Mouse (Mus musculus) heart, postnatal 25 days (tissue): ENCODE results near the gene Pycr2. TPM values are rescaled to one million over a fixed set of nuclear protein-coding genes. Genes with fewer than 3 reads are reported as not detected.
"Not testable (repeated sequence)": the region's sequence is repeated elsewhere in the genome, so short reads cannot be mapped to it uniquely, and the experiment has no call there.

ENCODE experiments used
- DNase-seq: peaks from one replicate; pipeline ENCODE4 v3.0.0; 2022; ENCODE audit warnings: low spot score
- intact Hi-C: fragments of 180-260 bp; cut with DNase I; formaldehyde crosslinking; loops from one replicate; pipeline ENCODE4 v1.15.1; 2025
- total RNA-seq, 2 experiments: library from RNA; stranded (reverse); gene quantifications; 2 replicates each; pipeline ENCODE4 v1.2.3; 2021

Gene Pycr2
- total RNA-seq, 2 experiments from 2014 or later: 13.0 to 13.8 TPM

- intact Hi-C loops, DNase-seq: not testable (repeated sequence)
Observed at GRCm38 (mm10) chr1:180937631-180938030, 33.5 kb downstream of the Pycr2 start.

- intact Hi-C loops, DNase-seq: not testable (repeated sequence)
Observed at GRCm38 (mm10) chr1:180938781-180939180, 34.7 kb downstream of the Pycr2 start.

DNA sequence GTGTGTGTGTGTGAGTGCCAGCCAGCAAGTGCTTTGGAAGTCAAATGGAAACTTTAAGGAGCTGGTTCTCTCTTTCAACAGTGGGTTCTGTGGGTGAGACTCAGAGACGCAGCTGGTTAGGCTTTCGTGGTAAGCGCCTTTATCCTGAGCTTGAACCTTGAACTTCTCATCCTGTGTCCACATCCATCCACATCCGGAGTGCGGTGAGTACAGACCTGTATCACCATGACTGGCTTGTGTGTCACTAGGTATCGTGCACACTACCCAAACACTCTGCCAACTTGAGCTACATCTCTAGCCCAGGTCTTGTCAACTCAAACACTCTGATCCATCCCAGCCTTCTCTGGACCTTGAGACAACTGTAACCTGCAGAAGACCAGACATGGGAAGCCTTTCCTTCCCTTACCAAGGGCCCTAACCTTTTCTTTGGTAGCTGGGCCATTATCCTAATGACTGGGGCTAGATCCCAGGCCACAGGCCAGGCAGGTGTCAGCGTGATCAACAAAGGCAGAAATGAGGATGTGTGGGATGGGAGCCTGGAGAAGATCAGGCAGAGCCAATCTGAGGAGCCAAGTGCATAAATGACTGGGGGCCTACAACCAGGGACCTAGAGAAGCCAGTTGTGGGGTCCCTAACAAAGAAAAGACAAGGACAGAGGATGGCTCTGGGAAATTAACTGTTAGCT, 36.8 kb downstream of the Pycr2 start:
- intact Hi-C loops: loop anchor here (2.0 kb wide), 1 partner anchor 38 kb away; no protein-coding TSS in a partner anchor
- DNase-seq: no peak

GRCm38 (mm10) chr1:180941726-180942125, 37.6 kb downstream of the Pycr2 start:
- DNase-seq: no peak
- intact Hi-C loops: loop anchor here (2.0 kb wide), 1 partner anchor 39 kb away; no protein-coding TSS in a partner anchor

- DNase-seq: peak; percentile 63
- intact Hi-C loops: no loop called here
Observed at GRCm38 (mm10) chr1:180942166-180943031, 38.3 kb downstream of the Pycr2 start, which contains the start of gene Tmem63a. TSS of gene Tmem63a (plus strand) at chr1:180942344.

DNA sequence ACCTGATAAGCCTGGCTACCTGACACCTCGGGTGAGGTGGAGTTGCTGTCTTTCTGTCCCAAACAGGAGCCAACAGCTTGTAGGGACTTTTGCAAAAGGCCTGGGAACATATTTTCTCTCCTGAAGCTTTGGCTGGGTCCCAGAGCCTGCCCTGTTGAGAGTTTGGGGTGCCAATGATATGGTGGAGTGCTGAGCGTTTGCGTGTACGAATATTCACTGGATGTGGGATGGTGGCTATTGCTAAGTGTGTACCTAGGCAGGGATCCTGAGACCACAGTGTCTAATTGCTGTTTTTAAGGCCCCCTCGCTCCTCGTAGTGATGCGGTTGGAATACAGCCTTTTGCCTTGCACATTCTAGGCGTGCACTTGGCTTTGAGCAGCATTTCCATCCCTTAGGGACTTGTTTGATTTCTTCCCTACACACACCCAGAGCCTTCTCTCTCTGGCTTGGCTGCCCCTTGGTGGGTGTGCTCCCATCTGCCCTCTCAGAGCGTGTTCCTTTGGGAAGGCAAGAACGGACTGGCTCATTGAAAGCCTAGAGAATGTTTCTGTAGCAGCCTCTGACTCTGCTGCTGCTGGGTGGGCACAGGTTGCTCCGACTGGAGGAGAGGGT, 39.0 kb downstream of the Pycr2 start:
- intact Hi-C loops: no loop called here
- no peak for DNase-seq

GRCm38 (mm10) chr1:180943896-180944295, 39.8 kb downstream of the Pycr2 start:
- intact Hi-C loops: no loop called here
- no peak for DNase-seq

DNA sequence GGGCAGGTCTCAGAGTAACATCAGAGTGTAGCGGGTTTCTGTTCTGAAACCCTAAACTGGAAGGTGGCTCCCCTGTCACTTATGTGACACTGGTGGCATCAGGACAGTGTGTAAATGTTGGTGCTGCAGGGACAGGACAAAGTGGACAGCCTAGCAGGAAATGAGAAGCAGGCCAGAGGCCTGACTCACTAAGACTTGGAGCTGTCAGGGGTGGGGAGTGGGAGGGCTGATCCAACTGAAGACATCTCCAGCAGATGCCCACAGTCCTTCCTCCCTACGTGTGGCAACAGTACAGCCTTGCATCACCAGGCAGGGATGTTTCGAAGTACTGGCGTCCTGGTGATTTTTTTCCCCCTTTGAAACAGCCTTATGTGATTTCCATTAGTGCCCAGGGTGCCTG, 40.5 kb downstream of the Pycr2 start:
- intact Hi-C loops: no loop called here
- peak; percentile 19 for DNase-seq

DNA sequence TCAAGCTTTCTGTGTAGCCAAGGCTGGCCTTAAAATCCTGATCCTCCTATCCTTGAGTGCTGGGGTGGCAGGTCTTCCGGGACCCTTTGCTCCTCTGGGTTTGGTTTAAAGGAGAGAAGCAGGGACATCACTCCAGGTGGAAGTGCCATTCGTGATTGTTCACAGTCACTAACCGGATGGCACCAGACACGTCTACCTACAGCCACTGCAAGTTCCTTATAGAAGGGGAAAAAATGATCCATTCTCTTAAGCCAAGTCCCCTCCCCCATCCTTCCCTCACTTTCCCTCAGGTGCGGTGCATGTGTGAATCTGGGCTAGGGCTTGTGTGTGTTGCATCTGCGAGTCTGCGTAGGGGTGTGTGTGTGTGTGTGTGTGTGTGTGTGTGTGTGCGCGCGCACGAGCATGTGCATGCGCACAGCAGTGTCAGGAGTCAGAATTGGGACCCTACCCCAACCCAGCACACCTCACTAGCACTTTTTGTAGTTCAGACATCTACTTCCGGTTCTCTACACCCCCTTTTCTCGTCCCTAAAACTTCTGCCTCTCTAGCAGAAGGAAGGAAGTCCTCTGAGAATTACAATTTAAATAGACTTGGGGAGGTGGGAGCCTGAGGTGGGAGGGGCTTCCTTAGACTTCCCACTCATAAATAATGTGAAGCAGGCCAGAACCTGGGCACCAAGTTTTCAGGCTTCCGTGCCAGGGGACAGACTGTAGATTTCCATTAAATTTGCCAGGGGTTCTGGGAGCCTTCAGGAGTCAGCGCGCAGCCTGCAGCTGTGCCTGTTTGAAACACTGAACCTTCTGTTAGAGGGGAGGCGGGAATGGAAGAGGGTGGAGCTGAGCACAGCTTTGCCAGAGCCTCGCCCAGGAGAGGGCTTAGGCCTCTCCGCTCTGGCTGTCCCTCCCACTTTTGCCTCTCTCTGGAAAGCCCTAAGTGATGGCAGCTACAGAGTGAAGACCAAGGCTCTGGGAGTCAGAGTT, 41.2 kb downstream of the Pycr2 start:
- peak; percentile 60 for DNase-seq
- intact Hi-C loops: no loop called here

- no peak for DNase-seq
- intact Hi-C loops: no loop called here
Observed at GRCm38 (mm10) chr1:180946448-180946847, 42.4 kb downstream of the Pycr2 start.

- DNase-seq: no peak
- intact Hi-C loops: no loop called here
Observed at GRCm38 (mm10) chr1:180952085-180952746, 48.1 kb downstream of the Pycr2 start.

DNA sequence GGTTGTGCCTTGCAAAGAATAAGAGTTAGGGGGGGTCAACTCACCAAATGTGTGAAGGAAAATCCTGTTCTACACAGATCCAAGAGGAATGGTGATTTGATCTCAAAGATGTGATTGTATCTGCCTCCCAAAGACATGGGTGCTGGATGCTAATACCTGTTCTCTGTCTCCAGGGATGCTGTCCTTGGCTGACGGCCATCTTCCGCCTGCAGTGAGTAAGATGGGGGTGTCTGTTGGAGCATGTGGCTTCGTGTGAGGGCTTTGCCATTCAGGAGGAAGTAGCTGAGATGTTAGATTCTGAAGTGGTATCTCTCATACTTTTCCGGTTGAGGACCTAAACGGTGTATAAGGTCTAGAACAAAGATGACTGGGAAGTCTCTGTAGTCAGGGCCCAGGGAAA, 48.7 kb downstream of the Pycr2 start:
- DNase-seq: no peak
- intact Hi-C loops: no loop called here

GRCm38 (mm10) chr1:180956401-180956800, 52.3 kb downstream of the Pycr2 start:
- no peak for DNase-seq
- intact Hi-C loops: no loop called here

DNA sequence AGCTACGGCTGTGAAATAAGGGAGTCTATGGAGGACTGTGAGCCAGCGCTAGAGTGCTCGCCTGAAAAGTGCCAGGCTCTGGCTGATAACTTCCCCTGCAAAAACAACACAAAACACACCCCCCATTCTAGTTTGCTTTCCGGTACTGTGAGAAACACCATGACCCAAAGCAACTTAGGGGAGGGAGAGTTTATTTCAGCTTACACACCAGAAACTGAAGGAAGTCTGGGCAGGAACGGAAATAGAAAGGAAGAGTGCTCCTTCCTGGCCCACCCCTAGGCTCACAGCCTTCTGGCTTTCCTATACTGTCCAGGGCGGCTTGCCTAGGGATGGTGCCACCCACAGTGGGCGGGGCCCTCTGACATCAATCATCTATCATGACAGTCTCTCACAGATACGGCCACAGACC, 52.9 kb downstream of the Pycr2 start:
- intact Hi-C loops: no loop called here
- peak; percentile 35 for DNase-seq

Other genes starting within 250 kb of the Pycr2 start
- gene Mixl1, start 207.3 kb upstream of the Pycr2 start, total RNA-seq: not detected
- 10 to 100 TPM; 22.6 to 24.8 TPM for gene Acbd3, start 178.2 kb upstream of the Pycr2 start, total RNA-seq
- gene H3f3a, start 90.3 kb upstream of the Pycr2 start, total RNA-seq: 100 to 1,000 TPM; 494 to 517 TPM
- gene Sde2, start 53.2 kb upstream of the Pycr2 start, total RNA-seq: 10 to 100 TPM; 10.4 to 11.8 TPM
- not detected for gene Lefty2, start 11.2 kb upstream of the Pycr2 start, total RNA-seq
- gene Lefty1, start 30.7 kb downstream of the Pycr2 start, total RNA-seq: under 1 TPM; 0.17 to 0.94 TPM
- 10 to 100 TPM; 15.1 to 16.3 TPM for gene Tmem63a, start 38.1 kb downstream of the Pycr2 start, total RNA-seq
- 10 to 100 TPM; 22.5 to 40.8 TPM for gene Ephx1, start 116.6 kb downstream of the Pycr2 start, total RNA-seq
- gene 9130409I23Rik, start 146.9 kb downstream of the Pycr2 start, total RNA-seq: not detected
- 1 to 10 TPM; 7.2 to 8.1 TPM for gene Nvl, start 239.9 kb downstream of the Pycr2 start, total RNA-seq
- 10 to 100 TPM; 49.7 to 53.1 TPM for gene Cnih4, start 240.4 kb downstream of the Pycr2 start, total RNA-seq